Mouse (Mus musculus) liver, embryonic 14.5 days (tissue): ENCODE results near the gene Vps13a. TPM values are rescaled to one million over a fixed set of nuclear protein-coding genes. Genes with fewer than 3 reads are reported as not detected.
A peak's percentile ranks its signal among the peaks of the same experiment; 100 is the strongest.
"Not testable (repeated sequence)": the region's sequence is repeated elsewhere in the genome, so short reads cannot be mapped to it uniquely, and the experiment has no call there.

Experiments
- ATAC-seq: fragments of 200-750 bp; cut with Nextera tagmentation; 2 replicates; pipeline ENCODE4 v1.8.0; 2017; ENCODE audit warnings: moderate number of reproducible peaks, mild to moderate bottlenecking, moderate library complexity; ENCODE audit not compliant: insufficient read depth
- DNase-seq, 3 experiments: peaks; one replicate each; pipeline ENCODE4 v3.0.0-alpha.2; 2012 to 2013; ENCODE audit warnings: low read depth in 3 of 3, low spot score in 3 of 3
- H3K27ac ChIP-seq: fragments of 300-500 bp; sonication (generic); 2 replicates; pipeline ENCODE4 v1.5.1; 2014; ENCODE audit warnings: moderate library complexity, mild to moderate bottlenecking, control low read depth, inconsistent platforms
- H3K27me3 ChIP-seq: fragments of 300-500 bp; sonication (generic); 2 replicates; pipeline ENCODE4 v1.6.1; 2014; ENCODE audit warnings: mild to moderate bottlenecking, low read length, moderate library complexity; ENCODE audit not compliant: control insufficient read depth, insufficient read depth
- H3K36me3 ChIP-seq: fragments of 300-500 bp; sonication (generic); replicated peaks from 2 replicates; pipeline ENCODE4 v1.6.1; 2014; ENCODE audit warnings: low read depth; ENCODE audit not compliant: control insufficient read depth, insufficient read depth
- H3K4me1 ChIP-seq, 2 experiments: fragments of 200-500 bp in 1 of 2; fragments of 300-500 bp in 1 of 2; sonication (generic) in 1 of 2; replicated peaks; 2 replicates each; pipeline ENCODE4 v1.6.1; 2012 to 2014; ENCODE audit warnings: antibody characterized with exemption in 1 of 2, inconsistent platforms in 1 of 2, low read length in 1 of 2; ENCODE audit not compliant: control insufficient read depth in 2 of 2, insufficient read depth in 2 of 2
- H3K4me2 ChIP-seq: fragments of 300-500 bp; sonication (generic); 2 replicates; pipeline ENCODE4 v1.6.1; 2014; ENCODE audit warnings: low read depth, mild to moderate bottlenecking, control low read depth, moderate library complexity
- H3K4me3 ChIP-seq, 2 experiments: fragments of 200-500 bp in 1 of 2; fragments of 300-500 bp in 1 of 2; sonication (generic) in 1 of 2; 2 replicates each; pipeline ENCODE4 v1.5.1; 2012 to 2014; ENCODE audit warnings: low read depth in 2 of 2, low read length in 2 of 2, mild to moderate bottlenecking in 2 of 2, control low read depth in 1 of 2, inconsistent platforms in 1 of 2, moderate library complexity in 1 of 2; ENCODE audit not compliant: insufficient read depth in 1 of 2
- H3K9ac ChIP-seq: fragments of 300-500 bp; sonication (generic); replicated peaks from 2 replicates; pipeline ENCODE4 v1.6.1; 2014; ENCODE audit warnings: mild to moderate bottlenecking, control low read depth, moderate library complexity
- H3K9me3 ChIP-seq: fragments of 300-500 bp; sonication (generic); 2 replicates; pipeline ENCODE4 v1.6.1; 2016; ENCODE audit warnings: low read length, mixed read lengths; ENCODE audit not compliant: control insufficient read depth
- CTCF ChIP-seq: IDR thresholded peaks from 2 replicates; pipeline ENCODE4 v1.5.1; 2016; ENCODE audit warnings: antibody characterized with exemption, low read depth, control low read depth
- EP300 ChIP-seq: IDR thresholded peaks from 2 replicates; pipeline ENCODE4 v1.6.1; 2016; ENCODE audit warnings: antibody characterized with exemption, low read depth
- WGBS: fragments of 180-500 bp; shearing (Covaris S2); extraction: QIAGEN DNeasy Blood & Tissue Kit; methylation state at CpG from one replicate; pipeline ENCODE4 v1.1.7; 2014; ENCODE audit not compliant: insufficient replicate concordance; 5-methylcytosine and 5-hydroxymethylcytosine counted together
- polyA plus RNA-seq, 2 experiments: library from polyadenylated mRNA; depleted of rRNA in 1 of 2; stranded (reverse) in 1 of 2; unstranded in 1 of 2; fragments of >200 nt; fragmentation: Nextera tagmentation in 1 of 2; extraction: Ambion mirVana in 1 of 2; gene quantifications; 2 replicates each; pipeline versions ENCODE4 v1.2.1 to v1.2.3; 2012 to 2014

The Vps13a gene
- polyA plus RNA-seq, 2 experiments, result 6.9 to 8.0 TPM

- no peak for ATAC-seq
- 58% methylated on average over 4 of the region's 4 CpGs for WGBS
Measured at GRCm38 (mm10) chr19:16797923-16798322, 17.2 kb upstream of the Vps13a start.

GRCm38 (mm10) chr19:16794486-16794885 lies 13.8 kb upstream of the Vps13a start:
- H3K36me3 ChIP-seq, H3K4me1 ChIP-seq, ATAC-seq, H3K9ac ChIP-seq, H3K27me3 ChIP-seq, DNase-seq, H3K4me3 ChIP-seq, H3K4me2 ChIP-seq, H3K27ac ChIP-seq, H3K9me3 ChIP-seq: not testable (repeated sequence)
- 67% methylated on average over 3 of the region's 3 CpGs for WGBS

More at GRCm38 (mm10) chr19:16797923-16798322, 17.2 kb upstream of the Vps13a start:
- TF ChIP-seq CTCF, result no peak
- no peak for TF ChIP-seq EP300
- DNase-seq, result no peak
- Histone ChIP-seq H3K27me3 (no peaks in the 10 kb centered on the region), H3K4me2 (no peak overlapping the region), H3K9me3 (no peaks in the 10 kb centered on the region), H3K27ac (no peak overlapping the region), H3K4me3 (no peak overlapping the region), H3K4me1 (no peaks in the 10 kb centered on the region), H3K36me3 (no peaks in the 10 kb centered on the region), H3K9ac (no peak overlapping the region)

- no peaks in the 10 kb centered on the region for H3K4me1 ChIP-seq
- no peak overlapping the region for H3K9ac ChIP-seq
- H3K4me2 ChIP-seq, result no peak overlapping the region
- WGBS, result 59% methylated on average over 4 of the region's 4 CpGs
- DNase-seq, result no peak
- no peak overlapping the region for H3K27ac ChIP-seq
- no peaks in the 10 kb centered on the region for H3K9me3 ChIP-seq
- H3K27me3 ChIP-seq, result no peaks in the 10 kb centered on the region
- ATAC-seq, result no peak
- TF ChIP-seq CTCF (no peak), EP300 (no peak)
- no peaks in the 10 kb centered on the region for H3K36me3 ChIP-seq
- H3K4me3 ChIP-seq, result no peak overlapping the region
Measured at GRCm38 (mm10) chr19:16789930-16790329, 9.2 kb upstream of the Vps13a start.

- Histone ChIP-seq H3K9me3 (no peaks in the 10 kb centered on the region), H3K27me3 (no peaks in the 10 kb centered on the region), H3K4me3 (no peak overlapping the region), H3K4me2 (no peak overlapping the region), H3K36me3 (no peaks in the 10 kb centered on the region), H3K27ac (no peak overlapping the region), H3K4me1 (peaks cover 0 to 5% of the 10 kb centered on the region in 2 experiments; a peak in 2 of 4 replicates), H3K9ac (no peak overlapping the region)
- no peak for TF ChIP-seq EP300
- TF ChIP-seq CTCF, result peak; percentile 64
- DNase-seq, result no peak
- no peak for ATAC-seq
- 22% methylated on average over 3 of the region's 3 CpGs for WGBS
Measured at GRCm38 (mm10) chr19:16784879-16785278, 4.1 kb upstream of the Vps13a start.

- DNase-seq, result no peak
- TF ChIP-seq CTCF, result no peak
- TF ChIP-seq EP300, result no peak
- ATAC-seq, result peak; percentile 2; the same call in 1 of the 2 replicates
- no peaks in the 10 kb centered on the region for H3K36me3 ChIP-seq
- H3K9me3 ChIP-seq, result no peaks in the 10 kb centered on the region
- H3K27me3 ChIP-seq, result no peaks in the 10 kb centered on the region
- peak overlapping the region; percentile 86 for H3K27ac ChIP-seq
- peak overlapping the region; percentile 90 to 99 for H3K4me3 ChIP-seq
- 9% methylated on average over 10 of the region's 10 CpGs for WGBS
- peak overlapping the region; percentile 97 for H3K4me2 ChIP-seq
- H3K4me1 ChIP-seq, result peaks cover 11 to 20% of the 10 kb centered on the region in 2 experiments
- H3K9ac ChIP-seq, result peak overlapping the region; percentile 91
Measured at GRCm38 (mm10) chr19:16781406-16782019, 780 bp upstream of the Vps13a start.
